Mouse (Mus musculus) liver, embryonic 14.5 days (tissue): ENCODE data around the gene Hist1h2bn. TPM values are rescaled to one million over a fixed set of nuclear protein-coding genes. Genes with fewer than 3 reads are reported as not detected.
"Not testable (repeated sequence)": the region's sequence is repeated elsewhere in the genome, so short reads cannot be mapped to it uniquely, and the experiment has no call there.

Experiments
- ATAC-seq: fragments of 200-750 bp; cut with Nextera tagmentation; 2 replicates; pipeline ENCODE4 v1.8.0; 2017; ENCODE audit warnings: moderate number of reproducible peaks, mild to moderate bottlenecking, moderate library complexity; ENCODE audit not compliant: insufficient read depth
- DNase-seq, 3 experiments: peaks; one replicate each; pipeline ENCODE4 v3.0.0-alpha.2; 2012 to 2013; ENCODE audit warnings: low read depth in 3 of 3, low spot score in 3 of 3
- H3K27ac ChIP-seq: fragments of 300-500 bp; sonication (generic); 2 replicates; pipeline ENCODE4 v1.5.1; 2014; ENCODE audit warnings: moderate library complexity, mild to moderate bottlenecking, control low read depth, inconsistent platforms
- H3K27me3 ChIP-seq: fragments of 300-500 bp; sonication (generic); 2 replicates; pipeline ENCODE4 v1.6.1; 2014; ENCODE audit warnings: mild to moderate bottlenecking, low read length, moderate library complexity; ENCODE audit not compliant: control insufficient read depth, insufficient read depth
- H3K36me3 ChIP-seq: fragments of 300-500 bp; sonication (generic); replicated peaks from 2 replicates; pipeline ENCODE4 v1.6.1; 2014; ENCODE audit warnings: low read depth; ENCODE audit not compliant: control insufficient read depth, insufficient read depth
- H3K4me1 ChIP-seq, 2 experiments: fragments of 200-500 bp in 1 of 2; fragments of 300-500 bp in 1 of 2; sonication (generic) in 1 of 2; replicated peaks; 2 replicates each; pipeline ENCODE4 v1.6.1; 2012 to 2014; ENCODE audit warnings: antibody characterized with exemption in 1 of 2, inconsistent platforms in 1 of 2, low read length in 1 of 2; ENCODE audit not compliant: control insufficient read depth in 2 of 2, insufficient read depth in 2 of 2
- H3K4me2 ChIP-seq: fragments of 300-500 bp; sonication (generic); 2 replicates; pipeline ENCODE4 v1.6.1; 2014; ENCODE audit warnings: low read depth, mild to moderate bottlenecking, control low read depth, moderate library complexity
- H3K4me3 ChIP-seq, 2 experiments: fragments of 200-500 bp in 1 of 2; fragments of 300-500 bp in 1 of 2; sonication (generic) in 1 of 2; 2 replicates each; pipeline ENCODE4 v1.5.1; 2012 to 2014; ENCODE audit warnings: low read depth in 2 of 2, low read length in 2 of 2, mild to moderate bottlenecking in 2 of 2, control low read depth in 1 of 2, inconsistent platforms in 1 of 2, moderate library complexity in 1 of 2; ENCODE audit not compliant: insufficient read depth in 1 of 2
- H3K9ac ChIP-seq: fragments of 300-500 bp; sonication (generic); replicated peaks from 2 replicates; pipeline ENCODE4 v1.6.1; 2014; ENCODE audit warnings: mild to moderate bottlenecking, control low read depth, moderate library complexity
- H3K9me3 ChIP-seq: fragments of 300-500 bp; sonication (generic); 2 replicates; pipeline ENCODE4 v1.6.1; 2016; ENCODE audit warnings: low read length, mixed read lengths; ENCODE audit not compliant: control insufficient read depth
- CTCF ChIP-seq: IDR thresholded peaks from 2 replicates; pipeline ENCODE4 v1.5.1; 2016; ENCODE audit warnings: antibody characterized with exemption, low read depth, control low read depth
- EP300 ChIP-seq: IDR thresholded peaks from 2 replicates; pipeline ENCODE4 v1.6.1; 2016; ENCODE audit warnings: antibody characterized with exemption, low read depth
- WGBS: fragments of 180-500 bp; shearing (Covaris S2); extraction: QIAGEN DNeasy Blood & Tissue Kit; methylation state at CpG from one replicate; pipeline ENCODE4 v1.1.7; 2014; ENCODE audit not compliant: insufficient replicate concordance; 5-methylcytosine and 5-hydroxymethylcytosine counted together
- polyA plus RNA-seq, 2 experiments: library from polyadenylated mRNA; depleted of rRNA in 1 of 2; stranded (reverse) in 1 of 2; unstranded in 1 of 2; fragments of >200 nt; fragmentation: Nextera tagmentation in 1 of 2; extraction: Ambion mirVana in 1 of 2; gene quantifications; 2 replicates each; pipeline versions ENCODE4 v1.2.1 to v1.2.3; 2012 to 2014

The Hist1h2bn gene
- polyA plus RNA-seq, 2 experiments = 5.4 to 25.2 TPM

- TF ChIP-seq CTCF (peak; percentile 93), EP300 (0 out of 2 replicates have a peak, but pooled peaks have one; percentile 38)
- Histone ChIP-seq H3K27me3 (no peaks in the 10 kb centered on the region), H3K9ac (peak overlapping the region; percentile 90), H3K36me3 (no peaks in the 10 kb centered on the region), H3K27ac (peak overlapping the region; percentile 92), H3K4me3 (peak overlapping the region; percentile 56 to 59), H3K9me3 (no peaks in the 10 kb centered on the region), H3K4me2 (peak overlapping the region; percentile 76), H3K4me1 (peaks cover 0 to 7% of the 10 kb centered on the region in 2 experiments; a peak in 3 of 4 replicates)
- peak; percentile 82 to 84 (median 82) for DNase-seq
- ATAC-seq = peak; percentile 60
- WGBS = 1% methylated on average over 21 of the region's 21 CpGs
Measured at GRCm38 (mm10) chr13:21734010-21734905, 19.7 kb upstream of the Hist1h2bn start.

DNA sequence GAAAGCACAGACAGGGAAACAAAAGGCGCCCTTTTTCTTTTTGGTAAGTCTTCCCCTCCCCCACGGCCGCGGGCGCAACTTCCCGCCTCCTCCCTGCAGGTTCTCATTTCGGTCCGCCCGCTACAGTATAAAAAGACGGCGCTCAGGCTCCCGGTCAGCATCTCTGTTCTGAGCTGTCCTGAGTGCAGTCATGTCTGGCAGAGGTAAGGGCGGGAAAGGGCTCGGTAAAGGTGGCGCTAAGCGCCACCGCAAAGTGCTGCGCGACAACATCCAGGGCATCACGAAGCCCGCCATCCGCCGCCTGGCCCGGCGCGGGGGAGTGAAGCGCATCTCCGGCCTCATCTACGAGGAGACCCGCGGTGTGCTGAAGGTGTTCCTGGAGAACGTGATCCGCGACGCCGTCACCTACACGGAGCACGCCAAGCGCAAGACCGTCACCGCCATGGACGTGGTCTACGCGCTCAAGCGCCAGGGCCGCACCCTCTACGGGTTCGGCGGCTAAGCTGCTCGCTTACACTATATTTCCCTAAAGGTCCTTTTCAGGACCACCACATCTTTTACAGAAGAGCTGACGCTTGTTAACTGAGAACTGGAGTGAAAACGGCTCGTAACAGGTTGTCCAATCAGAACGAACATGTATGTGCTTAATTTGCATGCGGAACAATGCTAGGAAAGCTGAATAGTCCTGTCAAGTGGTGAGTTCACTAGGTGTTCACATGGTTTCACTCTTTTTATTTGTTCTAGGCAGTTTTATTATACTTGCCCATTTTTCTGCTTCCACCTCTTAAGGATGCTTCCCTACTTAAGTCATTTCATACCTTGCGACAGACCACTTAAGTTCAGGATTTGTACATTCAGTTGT is 18.8 kb upstream of the Hist1h2bn start, which contains the start of gene Hist1h4j:
Gene Hist1h4j (plus strand): TSS at position 159 of the 862 bp plus-strand sequence.
- H3K4me1 ChIP-seq, H3K9me3 ChIP-seq, H3K36me3 ChIP-seq, H3K27me3 ChIP-seq: not testable (repeated sequence)
- TF ChIP-seq CTCF (0 out of 2 replicates have a peak, but pooled peaks have one; percentile 6), EP300 (peak; percentile 86)
- Histone ChIP-seq H3K9ac (peak within 1 kb of the TSS; percentile 90), H3K4me2 (peak within 1 kb of the TSS; percentile 76), H3K4me3 (peak within 1 kb of the TSS; percentile 56 to 59), H3K27ac (peak within 1 kb of the TSS; percentile 92)
- ATAC-seq = peak; percentile 88
- WGBS = 0% methylated on average over 43 of the region's 56 CpGs
- DNase-seq = peak; percentile 81 to 83 (median 82)

DNA sequence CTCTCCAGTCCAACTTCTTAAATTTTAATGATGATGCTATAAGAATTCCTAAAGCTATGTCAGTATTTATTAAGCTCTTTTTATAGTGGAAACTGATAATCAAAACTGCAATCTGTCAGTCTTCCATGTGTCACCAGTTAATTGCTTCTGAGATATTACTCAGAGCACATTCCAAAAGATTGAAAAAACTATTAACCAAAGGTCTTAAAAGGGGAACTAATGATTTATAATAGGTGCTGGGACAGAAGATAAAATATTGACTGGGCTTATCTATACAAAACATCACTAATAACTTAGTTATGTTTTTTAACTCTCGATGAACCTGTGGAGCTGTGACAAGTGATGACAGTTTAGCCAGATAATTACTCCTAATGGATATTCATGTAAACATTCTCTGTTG is 8.9 kb upstream of the Hist1h2bn start:
- no peak overlapping the region for H3K27ac ChIP-seq
- TF ChIP-seq CTCF (no peak), EP300 (no peak)
- 32% methylated on average over 1 of the region's 1 CpGs for WGBS
- peaks cover 3 to 7% of the 10 kb centered on the region in 2 experiments; a peak in 3 of 4 replicates for H3K4me1 ChIP-seq
- no peak for DNase-seq
- H3K36me3 ChIP-seq = no peaks in the 10 kb centered on the region
- no peak overlapping the region for H3K9ac ChIP-seq
- no peak overlapping the region for H3K4me2 ChIP-seq
- no peak for ATAC-seq
- H3K4me3 ChIP-seq = no peak overlapping the region
- no peaks in the 10 kb centered on the region for H3K9me3 ChIP-seq
- H3K27me3 ChIP-seq = no peaks in the 10 kb centered on the region

GRCm38 (mm10) chr13:21749387-21750158 is 4.3 kb upstream of the Hist1h2bn start:
- no peak for ATAC-seq
- Histone ChIP-seq H3K36me3 (no peaks in the 10 kb centered on the region), H3K27ac (peak overlapping the region; percentile 85), H3K4me2 (peak overlapping the region; percentile 79), H3K9me3 (no peaks in the 10 kb centered on the region), H3K4me1 (peaks cover 11 to 16% of the 10 kb centered on the region in 2 experiments), H3K9ac (peak overlapping the region; percentile 82), H3K4me3 (peak overlapping the region; percentile 72 to 77), H3K27me3 (no peaks in the 10 kb centered on the region)
- WGBS = 3% methylated on average over 5 of the region's 5 CpGs
- DNase-seq = peak in 2 of 3 experiments; percentile 44 to 60
- TF ChIP-seq EP300 = no peak; the same call in 1 of the 2 replicates
- no peak for TF ChIP-seq CTCF
